Mouse (Mus musculus): ENCODE data around the gene Scgb1b19.
"Not testable (repeated sequence)": the region's sequence is repeated elsewhere in the genome, so short reads cannot be mapped to it uniquely, and the experiment has no call there.

Scgb1b19 gene

GRCm38 (mm10) chr7:33286991-33287390, at the start of gene Scgb1b19:
TSS of gene Scgb1b19 (plus strand) at chr7:33287291.
- CTCF ChIA-PET: not testable (repeated sequence)

- CTCF ChIA-PET: not testable (repeated sequence)
Observed at GRCm38 (mm10) chr7:33280238-33280637, 6.9 kb upstream of the Scgb1b19 start, which contains the start of gene Scgb2b19. TSS of gene Scgb2b19 (minus strand) at chr7:33280338.
